In genomic region chrX:56609623-56610317, GRCm38 (mm10) we compare ENCODE assay signal across 8 mouse cellular contexts. TPM values are rescaled to one million over a fixed set of nuclear protein-coding genes. Genes with fewer than 3 reads are reported as not detected.
A peak's percentile ranks its signal among the peaks of the same experiment; 100 is the strongest.
DNase-seq lines count a peak whose midpoint lies in the region; ATAC-seq lines count a peak whose summit lies in the region.

TSS of gene Slc9a6 (plus strand) at chrX:56609757.

- peak within 1 kb of the TSS; percentile 77 for H3K27ac ChIP-seq in forebrain, embryonic 12.5 days
- H3K27ac ChIP-seq in heart, embryonic 16.5 days (ENCODE audit: low read length), result peak within 1 kb of the TSS; percentile 66
- H3K27ac ChIP-seq in neural tube, embryonic 15.5 days (replicated peaks), result peak within 1 kb of the TSS; percentile 91

- ATAC-seq in forebrain, embryonic 12.5 days (ENCODE audit: low FRiP score), result peak; percentile 97
- ATAC-seq in heart, embryonic 16.5 days (replicated peaks; ENCODE audit: extremely low read depth, insufficient read depth, low FRiP score), result peak; percentile 98
- ATAC-seq in neural tube, embryonic 15.5 days (ENCODE audit: low FRiP score), result peak; percentile 98

- DNase-seq in ES-CJ7 (ENCODE audit: low read depth, low spot score), result peak; percentile 60
- peak; percentile 65 for DNase-seq in c-Kit-positive CD71-positive TER-119-positive erythroid progenitor cells, embryonic 14.5 days (ENCODE audit: low spot score)
- DNase-seq in kidney, postnatal 36 days, result peak; percentile 74 to 85
- DNase-seq in lung, adult 18-20 months, result peak; percentile 80
- DNase-seq in testis, postnatal 10 days (ENCODE audit: low spot score), result peak; percentile 82

- H3K4me3 ChIP-seq in forebrain, embryonic 12.5 days (replicated peaks), result peak within 1 kb of the TSS; percentile 58
- peak within 1 kb of the TSS; percentile 72 for H3K4me3 ChIP-seq in heart, embryonic 16.5 days (ENCODE audit: low read length)
- peak within 1 kb of the TSS; percentile 58 for H3K4me3 ChIP-seq in neural tube, embryonic 15.5 days (replicated peaks)

- WGBS in forebrain, embryonic 12.5 days, result 15% methylated on average over 40 of the region's 50 CpGs
- WGBS in heart, embryonic 16.5 days, result 10% methylated on average over 29 of the region's 50 CpGs
- WGBS in neural tube, embryonic 15.5 days, result 21% methylated on average over 24 of the region's 50 CpGs

- peak within 1 kb of the TSS; percentile 69 for H3K9ac ChIP-seq in forebrain, embryonic 12.5 days
- peak within 1 kb of the TSS; percentile 81 for H3K9ac ChIP-seq in heart, embryonic 16.5 days (ENCODE audit: low read length)
- peak within 1 kb of the TSS; percentile 53 for H3K9ac ChIP-seq in neural tube, embryonic 15.5 days (replicated peaks)

- H3K4me1 ChIP-seq in forebrain, embryonic 12.5 days, result peaks cover 8% of the 10 kb centered on the region
- peaks cover 5% of the 10 kb centered on the region; the same call in 1 of the 2 replicates for H3K4me1 ChIP-seq in heart, embryonic 16.5 days (ENCODE audit: control insufficient read depth, insufficient read depth, low read length)
- H3K4me1 ChIP-seq in neural tube, embryonic 15.5 days, result peaks cover 11% of the 10 kb centered on the region; the same call in 1 of the 2 replicates

- H3K36me3 ChIP-seq in forebrain, embryonic 12.5 days (replicated peaks), result no peaks in the 10 kb centered on the region
- H3K36me3 ChIP-seq in heart, embryonic 16.5 days (ENCODE audit: control insufficient read depth, insufficient read depth), result no peaks in the 10 kb centered on the region
- H3K36me3 ChIP-seq in neural tube, embryonic 15.5 days, result no peaks in the 10 kb centered on the region

- no peaks in the 10 kb centered on the region for H3K27me3 ChIP-seq in forebrain, embryonic 12.5 days
- no peaks in the 10 kb centered on the region for H3K27me3 ChIP-seq in heart, embryonic 16.5 days (ENCODE audit: control insufficient read depth, insufficient read depth, low read length)
- no peaks in the 10 kb centered on the region for H3K27me3 ChIP-seq in neural tube, embryonic 15.5 days (replicated peaks)

- H3K9me3 ChIP-seq in forebrain, embryonic 12.5 days, result no peaks in the 10 kb centered on the region
- no peaks in the 10 kb centered on the region for H3K9me3 ChIP-seq in heart, embryonic 16.5 days (replicated peaks; ENCODE audit: control insufficient read depth, low read length)
- H3K9me3 ChIP-seq in neural tube, embryonic 15.5 days (replicated peaks), result no peaks in the 10 kb centered on the region

- H3K4me2 ChIP-seq in forebrain, embryonic 12.5 days, result peak within 1 kb of the TSS; percentile 60
- H3K4me2 ChIP-seq in heart, embryonic 16.5 days (ENCODE audit: low read depth, low read length), result peak within 1 kb of the TSS; percentile 81
- H3K4me2 ChIP-seq in neural tube, embryonic 15.5 days, result peak within 1 kb of the TSS; percentile 53

RNA-seq across cellular contexts. Expression of gene Slc9a6, which starts in this region (rescaled TPM):
- polyA plus RNA-seq in forebrain, embryonic 12.5 days (2016; fragmentation: Nextera tagmentation; extraction: Ambion mirVana), result 26.7 and 28.4 TPM in 2 replicates
- polyA plus RNA-seq in heart, embryonic 16.5 days (2015; fragmentation: Nextera tagmentation; extraction: Ambion mirVana), result 7.1 and 7.3 TPM in 2 replicates
- 53.6 and 61.9 TPM in 2 replicates for polyA plus RNA-seq in neural tube, embryonic 15.5 days (2015; fragmentation: Nextera tagmentation; extraction: Ambion mirVana)

Comparison
In these comparisons a context has a peak if more than half of its experiments do, and no peak if none do; other contexts are left out.
1. Peak in every context shown above with its lines: DNase-seq, ATAC-seq, H3K4me3 ChIP-seq and H3K27ac ChIP-seq.